Mouse (Mus musculus): ENCODE results near the gene Spata25.

DNA sequence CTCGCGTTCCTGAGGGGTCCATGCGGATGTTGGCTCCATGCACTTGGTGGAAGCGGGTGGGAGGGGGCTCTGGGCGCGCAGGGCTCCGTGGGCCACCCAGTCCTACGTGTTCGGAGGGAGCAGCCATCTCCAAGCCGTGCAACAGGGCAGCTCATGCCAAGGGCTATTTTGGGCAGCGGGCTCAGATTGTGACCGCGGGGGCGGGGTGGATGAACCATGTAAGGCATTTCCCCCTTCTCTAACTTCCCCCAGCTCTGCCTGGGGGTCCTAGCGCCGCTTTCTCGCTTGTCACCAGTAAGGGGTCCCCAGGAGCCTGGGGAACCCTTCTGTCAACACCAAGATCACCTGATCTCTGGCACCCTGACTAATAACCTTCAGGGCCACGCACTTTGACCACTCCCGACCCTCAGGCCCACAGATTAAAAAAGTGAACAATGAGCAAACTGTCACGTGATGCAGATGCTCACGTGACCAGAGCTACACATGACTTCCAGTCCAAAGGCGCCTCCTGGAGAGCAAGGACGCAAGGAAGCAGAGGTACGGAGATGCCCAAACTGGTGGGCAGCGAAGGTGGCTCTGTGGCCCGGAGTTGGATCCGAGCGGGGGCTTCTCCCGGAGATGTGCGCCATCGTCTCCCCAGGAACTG, 5.1 kb upstream of the Spata25 start, which contains the start of gene Neurl2:
- TF ChIP-seq CTCF (IDR thresholded peaks at IDR 0.05; ENCODE audit: low read depth, low read length) (no peak), POLR2A (IDR thresholded peaks at IDR 0.05; ENCODE audit: borderline replicate concordance, low read depth, low read length) (peak; percentile 93)
